In the genomic region with DNA sequence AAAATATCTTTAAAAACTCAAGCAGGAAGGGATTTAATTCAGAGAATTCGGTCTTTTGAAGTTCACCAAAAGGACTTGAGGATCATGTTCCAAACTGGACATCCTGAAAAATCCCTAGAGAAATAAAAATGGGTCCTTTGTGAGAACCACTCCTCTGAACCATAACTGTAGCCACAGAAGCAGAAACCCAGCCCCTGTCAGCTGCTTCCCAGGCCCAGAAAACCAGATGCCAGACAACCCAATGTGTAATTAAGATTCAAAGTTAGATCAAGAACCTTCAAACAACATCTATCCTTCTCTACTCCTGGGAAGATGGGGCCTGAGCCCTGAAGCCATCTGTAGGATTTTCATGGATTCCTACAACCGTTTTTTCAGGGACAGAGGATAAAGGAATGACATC, we compare ENCODE assay signal across 20 mouse cellular contexts. TPM values are rescaled to one million over a fixed set of nuclear protein-coding genes. Genes with fewer than 3 reads are reported as not detected.
DNase-seq lines count a peak whose midpoint lies in the region; TF ChIP-seq lines count a peak whose summit lies in the region.
"Had no signal": no experiment of that assay in that cellular context is flagged by ENCODE, and none has a peak within 500 bp of the region (broad histone marks: within the 10 kb centered on the region; RNA-seq: fewer than 3 reads in every experiment).

No protein-coding gene starts in this region.

- H3K4me3 ChIP-seq in kidney, adult 2 months (ENCODE audit: insufficient read depth, low read depth, low read length): no peak overlapping the region
- H3K4me3 ChIP-seq in brown adipose tissue, adult 24 weeks (ENCODE audit: insufficient read depth, low read depth, low read length): no peak overlapping the region
- H3K4me3 ChIP-seq in limb, embryonic 10.5 days: no peak overlapping the region
- H3K4me3 ChIP-seq: embryonic facial prominence, embryonic 13.5 days; embryonic facial prominence, embryonic 15.5 days; erythroblast, embryonic 14.5 days; forebrain, embryonic 10.5 days; forebrain, embryonic 12.5 days had no signal

- H3K4me1 ChIP-seq in kidney, adult 2 months (ENCODE audit: control insufficient read depth, insufficient read depth, low read length): peaks cover 10% of the 10 kb centered on the region; the same call in 1 of the 2 replicates
- peaks cover 34% of the 10 kb centered on the region; the same call in 1 of the 2 replicates for H3K4me1 ChIP-seq in brown adipose tissue, adult 24 weeks (ENCODE audit: control insufficient read depth, insufficient read depth, insufficient read length, low read length)
- H3K4me1 ChIP-seq in limb, embryonic 10.5 days: peaks cover 17% of the 10 kb centered on the region
- H3K4me1 ChIP-seq: embryonic facial prominence, embryonic 15.5 days; forebrain, embryonic 12.5 days had no signal

- peak; percentile 93 for DNase-seq in heart, adult 11 months
- DNase-seq in heart, postnatal 4 days: no peak
- no peak for DNase-seq in kidney, adult 2 months
- DNase-seq in kidney, adult 18-20 months: no peak
- peak; percentile 6 for DNase-seq in limb, embryonic 10.5 days (ENCODE audit: low spot score)
- DNase-seq in adrenal gland, postnatal 10 days: no peak
- DNase-seq: adrenal gland, postnatal 14 days; cerebellum, adult 11 months; cerebellum, adult 18-20 months; cerebellum, adult 8-10 months; cerebellum, adult 9-11 months; cerebellum, postnatal 14 days; cerebellum, postnatal 36 days; embryo, embryonic 11 days had no signal

- H3K27ac ChIP-seq in kidney, adult 2 months (ENCODE audit: insufficient read depth, low read depth, low read length): peak overlapping the region; percentile 58
- peak overlapping the region; percentile 62 for H3K27ac ChIP-seq in brown adipose tissue, adult 24 weeks (replicated peaks; ENCODE audit: low read depth, low read length)
- no peak overlapping the region for H3K27ac ChIP-seq in limb, embryonic 10.5 days
- H3K27ac ChIP-seq: embryonic facial prominence, embryonic 13.5 days; embryonic facial prominence, embryonic 15.5 days; forebrain, embryonic 10.5 days; forebrain, embryonic 12.5 days had no signal

- no peak for TF ChIP-seq CTCF in kidney, adult 2 months (conservative IDR thresholded peaks at IDR 0.05; ENCODE audit: insufficient read depth, insufficient read length, low read depth, low read length)

- H3K36me3 ChIP-seq in kidney, adult 2 months (ENCODE audit: control insufficient read depth, insufficient read depth, low read length): no peaks in the 10 kb centered on the region
- no peaks in the 10 kb centered on the region for H3K36me3 ChIP-seq in limb, embryonic 10.5 days
- H3K36me3 ChIP-seq: embryonic facial prominence, embryonic 13.5 days; embryonic facial prominence, embryonic 15.5 days; forebrain, embryonic 10.5 days; forebrain, embryonic 12.5 days had no signal

- H3K9me3 ChIP-seq in limb, embryonic 10.5 days (replicated peaks): no peaks in the 10 kb centered on the region
- H3K9me3 ChIP-seq: embryonic facial prominence, embryonic 13.5 days; embryonic facial prominence, embryonic 15.5 days; forebrain, embryonic 10.5 days; forebrain, embryonic 12.5 days had no signal

- no peak for TF ChIP-seq POLR2A in kidney, adult 2 months (IDR thresholded peaks at IDR 0.05; ENCODE audit: low read depth, low read length)

- WGBS in kidney, adult 2 months: 70% methylated on average over 2 of the region's 2 CpGs
- WGBS in limb, embryonic 10.5 days: 86% methylated on average over 2 of the region's 2 CpGs

- no peaks in the 10 kb centered on the region for H3K27me3 ChIP-seq in kidney, adult 2 months (replicated peaks; ENCODE audit: control insufficient read depth, insufficient read depth, low read length)
- no peaks in the 10 kb centered on the region for H3K27me3 ChIP-seq in limb, embryonic 10.5 days (ENCODE audit: low read depth, poor library complexity, severe bottlenecking)
- H3K27me3 ChIP-seq: embryonic facial prominence, embryonic 13.5 days; embryonic facial prominence, embryonic 15.5 days; forebrain, embryonic 12.5 days had no signal

RNA-seq across cellular contexts. Expression of a gene that starts 36.6 kb away (rescaled TPM):
- 1 to 10 TPM; 3.7 to 4.6 TPM for total RNA-seq in heart, postnatal 4 days (2021)
- 19.2 and 23.4 TPM in 2 replicates for polyA plus RNA-seq in kidney, adult 2 months (2012; rRNA removed)
- 46.7 and 49.3 TPM in 2 replicates for polyA plus RNA-seq in brown adipose tissue, adult 24 weeks (2012; ENCODE audit: insufficient read depth, insufficient read length, missing spikeins)
- polyA plus RNA-seq in limb, embryonic 10.5 days (2016; fragmentation: Nextera tagmentation; extraction: Ambion mirVana): 0.21 and 0.36 TPM in 2 replicates
- 100 to 1,000 TPM in 1 of 2 experiments, 10 to 100 TPM in 1; 55.9 to 125 TPM for total RNA-seq in adrenal gland, postnatal 10 days (2021)

Comparison
In these comparisons a context has a peak if more than half of its experiments do, and no peak if none do; other contexts are left out.
1. DNase-seq: peak in heart, adult 11 months (single experiment) and limb, embryonic 10.5 days (single experiment); none in heart, postnatal 4 days (single experiment), kidney, adult 2 months (single experiment), kidney, adult 18-20 months (single experiment) and adrenal gland, postnatal 10 days (single experiment).
2. RNA of a gene that starts 36.6 kb away (polyA plus RNA-seq): 46.7 to 49.3 TPM in brown adipose tissue, adult 24 weeks and 19.2 to 23.4 TPM in kidney, adult 2 months; 0.21 to 0.36 TPM in limb, embryonic 10.5 days; every median in the first group is over 10 times any median in the second.